Mouse (Mus musculus) forebrain, postnatal 0 days (tissue): Measurements from ENCODE around the gene Cnih2. TPM values are rescaled to one million over a fixed set of nuclear protein-coding genes. Genes with fewer than 3 reads are reported as not detected.
A peak's percentile ranks its signal among the peaks of the same experiment; 100 is the strongest.
"Not testable (repeated sequence)": the region's sequence is repeated elsewhere in the genome, so short reads cannot be mapped to it uniquely, and the experiment has no call there.

ENCODE experiments used
- ATAC-seq: fragments of 200-750 bp; cut with Nextera tagmentation; 2 replicates; pipeline ENCODE4 v1.8.0; 2017; ENCODE audit warnings: mild to moderate bottlenecking, moderate library complexity
- DNase-seq: peaks from one replicate; pipeline ENCODE4 v3.0.0-alpha.2; 2015
- H3K27ac ChIP-seq: fragments of 300-500 bp; sonication (generic); 2 replicates; pipeline ENCODE4 v1.5.1; 2014; ENCODE audit warnings: low read depth, mild to moderate bottlenecking, antibody characterized with exemption, low read length, moderate library complexity, mixed read lengths
- H3K27me3 ChIP-seq: fragments of 300-500 bp; sonication (generic); 2 replicates; pipeline ENCODE4 v1.6.1; 2014; ENCODE audit warnings: mild to moderate bottlenecking, low read length, mixed read lengths; ENCODE audit not compliant: insufficient read depth
- H3K36me3 ChIP-seq: fragments of 300-500 bp; sonication (generic); 2 replicates; pipeline ENCODE4 v1.6.1; 2014; ENCODE audit warnings: mild to moderate bottlenecking, moderate library complexity; ENCODE audit not compliant: insufficient read depth
- H3K4me1 ChIP-seq: fragments of 300-500 bp; sonication (generic); 2 replicates; pipeline ENCODE4 v1.6.1; 2014; ENCODE audit warnings: antibody characterized with exemption; ENCODE audit not compliant: insufficient read depth
- H3K4me2 ChIP-seq: fragments of 300-500 bp; sonication (generic); 2 replicates; pipeline ENCODE4 v1.6.1; 2014; ENCODE audit warnings: low read depth, mild to moderate bottlenecking, moderate library complexity
- H3K4me3 ChIP-seq: fragments of 300-500 bp; sonication (generic); 2 replicates; pipeline ENCODE4 v1.5.1; 2014; ENCODE audit warnings: low read depth, low read length, mixed read lengths
- H3K9ac ChIP-seq: fragments of 300-500 bp; sonication (generic); 2 replicates; pipeline ENCODE4 v1.6.1; 2014; ENCODE audit warnings: mild to moderate bottlenecking
- H3K9me3 ChIP-seq: fragments of 300-500 bp; sonication (generic); 2 replicates; pipeline ENCODE4 v1.6.1; 2016; ENCODE audit warnings: low read length
- CTCF ChIP-seq: sonication (generic); IDR thresholded peaks from 2 replicates; pipeline ENCODE4 v1.5.1; 2016; ENCODE audit warnings: antibody characterized with exemption, control low read depth, low read depth
- WGBS: fragments of 180-500 bp; shearing (Covaris S2); extraction: QIAGEN DNeasy Blood & Tissue Kit; methylation state at CpG from one replicate; pipeline ENCODE4 v1.1.7; 2014; 5-methylcytosine and 5-hydroxymethylcytosine counted together
- polyA plus RNA-seq: library from polyadenylated mRNA; unstranded; fragments of >200 nt; fragmentation: Nextera tagmentation; extraction: Ambion mirVana; gene quantifications from 2 replicates; pipeline ENCODE4 v1.2.1, GENCODE M21; 2015
- total RNA-seq: library from RNA; depleted of rRNA; stranded (reverse); fragments of >200 nt; gene quantifications from 2 replicates; pipeline ENCODE4 v1.2.3, GENCODE M21; 2014

Cnih2 gene
- total and polyA plus RNA-seq, 2 experiments from 2014 or later: 604 to 663 TPM

DNA sequence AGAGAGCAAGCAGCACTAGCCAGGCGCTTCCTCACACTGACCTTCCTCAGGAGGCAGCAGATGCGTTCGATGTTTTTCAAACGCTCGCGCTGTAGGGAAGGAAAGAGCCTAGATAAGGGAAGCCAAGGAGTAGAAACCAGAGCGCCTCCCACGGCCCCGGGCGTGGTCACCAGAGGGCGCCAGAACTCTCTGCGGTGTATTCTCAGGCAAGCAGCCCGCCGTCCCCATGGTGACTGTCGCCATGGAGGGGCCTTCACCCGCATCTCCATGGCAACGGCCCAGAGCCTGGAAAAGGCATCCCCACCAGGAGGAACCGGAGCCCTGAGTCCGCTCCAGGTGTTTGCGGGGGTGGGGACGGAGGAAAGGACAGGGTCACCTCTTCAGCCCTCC lies 4.1 kb downstream of the Cnih2 start:
- H3K27me3 ChIP-seq: no peaks in the 10 kb centered on the region
- TF ChIP-seq CTCF: peak; percentile 92
- peaks cover 30% of the 10 kb centered on the region for H3K36me3 ChIP-seq
- H3K9ac ChIP-seq: peak overlapping the region; percentile 99
- ATAC-seq: peak; percentile 86
- WGBS: 4% methylated on average over 20 of the region's 21 CpGs
- peak overlapping the region; percentile 94 for H3K4me3 ChIP-seq
- peak overlapping the region; percentile 74 for H3K4me2 ChIP-seq
- peaks cover 38% of the 10 kb centered on the region for H3K4me1 ChIP-seq
- peak overlapping the region; percentile 97 for H3K27ac ChIP-seq
- no peaks in the 10 kb centered on the region for H3K9me3 ChIP-seq
- peak; percentile 97 for DNase-seq

DNA sequence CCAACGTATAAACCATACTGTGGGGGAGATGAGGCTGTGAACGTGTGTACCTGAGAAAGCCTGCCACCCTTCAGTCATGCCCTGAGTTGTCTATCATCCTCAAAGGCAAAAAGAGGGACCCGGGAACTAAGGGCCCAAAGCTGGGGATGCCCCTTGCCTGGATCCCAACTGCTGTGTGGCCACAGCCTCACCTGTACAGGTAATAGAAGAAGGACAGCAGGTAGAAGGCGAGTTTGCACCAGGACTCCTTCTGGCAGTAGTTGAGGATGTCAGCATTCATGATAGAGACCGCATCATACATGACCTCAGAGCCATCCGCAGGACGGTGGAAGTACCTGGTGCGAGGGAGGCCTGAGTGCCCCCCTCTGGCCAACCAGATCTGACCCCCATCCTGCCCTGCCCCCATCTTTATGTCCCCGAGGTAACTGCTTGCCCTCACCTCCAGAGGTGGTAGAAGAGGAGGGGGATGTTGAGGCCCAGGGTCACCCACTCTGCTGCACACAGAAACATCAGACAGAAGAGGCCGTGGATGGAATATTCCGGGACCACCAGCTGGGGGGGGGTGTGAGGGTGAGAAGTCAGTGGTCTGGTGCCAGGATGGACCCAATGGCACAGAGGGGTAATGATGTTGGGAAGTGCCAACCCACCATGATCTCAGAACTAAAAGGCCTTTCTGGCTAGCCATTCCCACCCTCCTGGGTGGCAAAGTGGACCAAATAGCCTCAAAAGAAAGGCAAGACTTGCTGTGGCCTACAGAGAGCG lies 4.7 kb downstream of the Cnih2 start:
- peak overlapping the region; percentile 15; the same call in 1 of the 2 replicates for H3K9ac ChIP-seq
- DNase-seq (no peak), ATAC-seq (no peak)
- no peak for TF ChIP-seq CTCF
- peak overlapping the region; percentile 97; the same call in 1 of the 2 replicates for H3K27ac ChIP-seq
- peak overlapping the region; percentile 74 for H3K4me2 ChIP-seq
- H3K36me3 ChIP-seq: peaks cover 30% of the 10 kb centered on the region
- 68% methylated on average over 12 of the region's 12 CpGs for WGBS
- no peaks in the 10 kb centered on the region for H3K27me3 ChIP-seq
- peaks cover 37% of the 10 kb centered on the region for H3K4me1 ChIP-seq
- H3K4me3 ChIP-seq: peak overlapping the region; percentile 10; the same call in 1 of the 2 replicates
- H3K9me3 ChIP-seq: no peaks in the 10 kb centered on the region

DNA sequence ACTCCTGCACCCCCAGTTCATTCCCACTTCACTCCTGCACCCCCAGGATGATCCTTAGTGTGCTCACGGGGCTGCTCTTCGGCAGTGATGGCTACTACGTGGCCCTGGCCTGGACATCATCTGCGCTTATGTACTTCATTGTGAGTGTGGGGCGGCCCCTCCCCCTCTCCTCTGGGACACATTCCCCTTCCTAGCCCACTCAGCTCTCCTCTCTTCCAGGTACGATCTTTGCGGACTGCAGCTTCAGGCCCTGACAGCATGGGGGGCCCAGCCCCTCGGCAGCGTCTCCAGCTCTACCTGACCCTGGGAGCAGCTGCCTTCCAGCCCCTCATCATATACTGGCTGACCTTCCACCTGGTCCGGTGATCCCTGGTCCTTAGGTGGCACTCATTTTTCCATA lies 6.2 kb downstream of the Cnih2 start:
- WGBS: 89% methylated on average over 10 of the region's 10 CpGs
- ATAC-seq: no peak
- TF ChIP-seq CTCF: no peak
- H3K9ac ChIP-seq: no peak overlapping the region
- H3K4me3 ChIP-seq: no peak overlapping the region
- H3K4me2 ChIP-seq: no peak overlapping the region
- H3K27me3 ChIP-seq: no peaks in the 10 kb centered on the region
- no peak overlapping the region for H3K27ac ChIP-seq
- DNase-seq: no peak
- no peaks in the 10 kb centered on the region for H3K9me3 ChIP-seq
- peaks cover 34% of the 10 kb centered on the region for H3K4me1 ChIP-seq
- peaks cover 30% of the 10 kb centered on the region for H3K36me3 ChIP-seq

GRCm38 (mm10) chr19:5089324-5089723 lies 9.0 kb downstream of the Cnih2 start:
- ATAC-seq: no peak
- peak overlapping the region; percentile 68; the same call in 1 of the 2 replicates for H3K9ac ChIP-seq
- peaks cover 9% of the 10 kb centered on the region for H3K27me3 ChIP-seq
- peak overlapping the region; percentile 88 for H3K4me2 ChIP-seq
- WGBS: 88% methylated on average over 4 of the region's 4 CpGs
- no peak for TF ChIP-seq CTCF
- no peak overlapping the region for H3K27ac ChIP-seq
- H3K4me1 ChIP-seq: peaks cover 15% of the 10 kb centered on the region
- no peak for DNase-seq
- no peaks in the 10 kb centered on the region for H3K9me3 ChIP-seq
- H3K36me3 ChIP-seq: peaks cover 30% of the 10 kb centered on the region
- peak overlapping the region; percentile 77; the same call in 1 of the 2 replicates for H3K4me3 ChIP-seq

GRCm38 (mm10) chr19:5087884-5088728 lies 10.2 kb downstream of the Cnih2 start, which contains the start of gene Yif1a:
Gene Yif1a, plus strand, starts transcription at chr19:5088538.
- DNase-seq: peak; percentile 98
- Histone ChIP-seq H3K27me3 (peaks cover 17% of the 10 kb centered on the region), H3K4me1 (peaks cover 10% of the 10 kb centered on the region), H3K9me3 (no peaks in the 10 kb centered on the region), H3K4me2 (peak within 1 kb of the TSS; percentile 88), H3K27ac (peak within 1 kb of the TSS; percentile 77), H3K4me3 (peak within 1 kb of the TSS; percentile 77), H3K36me3 (peaks cover 22% of the 10 kb centered on the region), H3K9ac (peak within 1 kb of the TSS; percentile 68)
- under 1% methylated on average over 58 of the region's 58 CpGs for WGBS
- peak; percentile 95 for ATAC-seq
- peak; percentile 70 for TF ChIP-seq CTCF

- H3K4me1 ChIP-seq: peaks cover 10% of the 10 kb centered on the region
- not testable (repeated sequence) for H3K27ac ChIP-seq, ATAC-seq, H3K9me3 ChIP-seq, H3K4me2 ChIP-seq, H3K4me3 ChIP-seq, DNase-seq, H3K9ac ChIP-seq
- peaks cover 22% of the 10 kb centered on the region for H3K27me3 ChIP-seq
- peak; percentile 45 for TF ChIP-seq CTCF
- WGBS: 60% methylated on average over 4 of the region's 4 CpGs
- peaks cover 23% of the 10 kb centered on the region for H3K36me3 ChIP-seq
These were observed 11.8 kb downstream of the Cnih2 start for GRCm38 (mm10) chr19:5086533-5086932.
